Mouse (Mus musculus) regulatory T cell (primary cell): ENCODE measurements around the gene Mettl16.

Experiments used
- in situ Hi-C: fragments of 300-600 bp; cut with MboI, MseI; formaldehyde crosslinking; loops from one replicate; pipeline ENCODE4 v1.15.1; 2025; ENCODE audit warnings: high pct_unique_total_duplicates

Mettl16 gene

DNA sequence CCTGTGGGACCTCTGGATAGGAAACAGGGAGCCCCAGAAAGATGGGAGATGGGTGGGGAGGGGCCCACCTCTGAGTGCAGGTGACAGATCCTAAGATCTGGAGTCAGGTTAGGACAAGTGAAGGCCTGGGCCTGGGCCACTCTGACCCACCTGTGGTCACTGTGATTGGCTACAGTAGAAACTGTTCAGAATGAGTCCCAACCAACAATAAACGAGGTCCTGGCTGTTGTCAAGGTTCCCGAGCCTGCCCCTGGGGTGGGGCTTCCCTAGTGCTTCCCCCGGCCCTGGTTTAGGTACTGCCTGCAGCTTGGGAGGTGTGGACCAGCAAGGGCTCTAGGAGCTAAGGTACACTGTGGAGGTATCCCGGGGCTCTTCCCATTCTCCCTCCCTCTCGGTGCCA, 73.1 kb downstream of the Mettl16 start:
- in situ Hi-C loops, result no loop called here

GRCm38 (mm10) chr11:74845784-74846183, 75.2 kb downstream of the Mettl16 start:
- in situ Hi-C loops, result no loop called here

- in situ Hi-C loops, result no loop called here
Observed at GRCm38 (mm10) chr11:74847919-74848521, 77.4 kb downstream of the Mettl16 start.

- in situ Hi-C loops, result loop anchor here (25.0 kb wide), 1 partner anchor 439 kb away; no protein-coding TSS in a partner anchor
Observed at GRCm38 (mm10) chr11:74850998-74851661, 80.5 kb downstream of the Mettl16 start.

DNA sequence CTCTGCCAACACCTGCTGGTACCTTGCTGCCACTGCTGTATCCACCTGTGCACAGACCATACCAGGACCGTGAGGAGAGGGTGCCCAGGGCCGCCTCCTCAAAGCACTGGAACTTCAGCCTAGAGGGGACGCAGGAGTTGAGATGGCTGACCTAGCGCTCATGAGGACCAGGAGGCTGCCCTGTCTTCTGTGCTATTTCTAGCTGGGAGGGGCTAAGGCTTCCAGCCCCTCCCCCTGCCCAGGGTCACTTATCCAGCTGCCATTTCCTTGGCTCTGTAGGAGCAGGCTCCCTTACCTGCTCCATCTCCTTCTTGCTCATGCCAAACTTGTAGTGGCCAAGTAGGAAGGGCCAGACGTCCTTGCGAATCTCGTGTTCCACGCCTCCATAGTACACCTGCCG, 87.1 kb downstream of the Mettl16 start:
- in situ Hi-C loops, result loop anchor here (5.0 to 25.0 kb wide), 2 partner anchors 45 to 445 kb away; no protein-coding TSS in a partner anchor

- in situ Hi-C loops, result loop anchor here (25.0 kb wide), 1 partner anchor 450 kb away; no protein-coding TSS in a partner anchor
Observed at GRCm38 (mm10) chr11:74862129-74862528, 91.5 kb downstream of the Mettl16 start.

- in situ Hi-C loops, result loop anchor here (25.0 kb wide), 1 partner anchor 451 kb away; no protein-coding TSS in a partner anchor
Observed at GRCm38 (mm10) chr11:74863471-74863870, 92.8 kb downstream of the Mettl16 start.

DNA sequence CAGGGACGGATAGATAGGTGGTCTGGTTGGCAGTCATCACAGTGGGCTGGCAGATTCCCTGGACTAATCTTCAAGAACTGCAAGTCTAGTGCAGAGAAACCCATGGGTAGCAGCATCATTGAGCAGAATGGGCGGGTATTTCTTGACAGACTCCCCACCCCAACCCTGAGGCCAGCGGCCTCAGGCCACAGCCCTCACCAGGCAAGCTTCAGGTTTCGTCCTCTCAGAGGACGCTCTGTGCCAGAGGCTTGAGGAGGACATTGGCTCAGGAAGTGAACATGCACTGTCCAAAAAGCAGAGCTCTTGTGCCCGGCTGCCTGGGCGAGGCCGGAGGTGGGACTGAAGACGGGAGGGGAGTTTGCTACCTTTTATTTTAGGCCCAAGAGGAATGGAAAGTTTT, 93.8 kb downstream of the Mettl16 start:
- in situ Hi-C loops, result loop anchor here (25.0 kb wide), 1 partner anchor 452 kb away; no protein-coding TSS in a partner anchor

DNA sequence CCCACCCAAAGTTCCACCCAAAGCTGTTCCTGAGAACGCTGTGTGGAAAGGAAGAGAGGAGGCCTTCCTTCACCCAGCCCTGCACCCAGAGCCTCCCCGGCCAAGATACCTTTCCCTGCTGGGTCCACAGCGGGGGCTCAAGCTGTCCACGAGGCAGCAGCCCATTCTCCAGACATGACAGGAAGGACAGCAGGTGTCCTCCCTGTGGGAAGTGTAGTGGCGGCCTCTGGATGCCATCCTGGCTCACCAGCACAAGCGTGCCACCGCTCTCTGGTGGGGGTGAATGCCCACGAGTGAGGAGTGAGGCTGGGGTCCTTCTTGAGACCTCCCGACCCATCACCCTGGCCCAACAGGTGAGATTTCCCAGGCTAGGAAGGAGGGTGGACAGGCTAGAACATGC, 94.6 kb downstream of the Mettl16 start:
- in situ Hi-C loops, result loop anchor here (25.0 kb wide), 1 partner anchor 453 kb away; no protein-coding TSS in a partner anchor

DNA sequence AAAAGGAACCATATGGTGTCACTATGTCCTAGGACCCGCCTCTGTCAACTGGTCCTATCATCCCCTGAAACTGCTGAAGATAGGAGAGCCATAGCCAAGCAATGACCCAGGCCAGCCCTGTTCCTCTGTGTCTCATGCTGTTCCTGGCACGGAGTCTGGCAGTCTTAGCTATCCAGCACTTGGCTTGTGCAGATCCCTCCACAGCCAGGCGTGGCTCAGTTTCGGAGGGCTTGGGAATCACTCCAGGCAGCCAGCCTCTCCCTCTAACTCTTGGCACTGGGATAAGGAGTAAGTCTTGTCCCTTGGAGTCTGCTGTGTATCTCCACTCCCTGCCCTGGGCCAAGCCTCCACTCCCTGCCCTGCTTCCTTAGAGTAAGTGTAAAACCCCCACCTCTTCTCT, 96.0 kb downstream of the Mettl16 start:
- in situ Hi-C loops, result loop anchor here (25.0 kb wide), 1 partner anchor 454 kb away; no protein-coding TSS in a partner anchor

GRCm38 (mm10) chr11:74867181-74867580, 96.6 kb downstream of the Mettl16 start:
- in situ Hi-C loops, result loop anchor here (25.0 kb wide), 1 partner anchor 455 kb away; no protein-coding TSS in a partner anchor

DNA sequence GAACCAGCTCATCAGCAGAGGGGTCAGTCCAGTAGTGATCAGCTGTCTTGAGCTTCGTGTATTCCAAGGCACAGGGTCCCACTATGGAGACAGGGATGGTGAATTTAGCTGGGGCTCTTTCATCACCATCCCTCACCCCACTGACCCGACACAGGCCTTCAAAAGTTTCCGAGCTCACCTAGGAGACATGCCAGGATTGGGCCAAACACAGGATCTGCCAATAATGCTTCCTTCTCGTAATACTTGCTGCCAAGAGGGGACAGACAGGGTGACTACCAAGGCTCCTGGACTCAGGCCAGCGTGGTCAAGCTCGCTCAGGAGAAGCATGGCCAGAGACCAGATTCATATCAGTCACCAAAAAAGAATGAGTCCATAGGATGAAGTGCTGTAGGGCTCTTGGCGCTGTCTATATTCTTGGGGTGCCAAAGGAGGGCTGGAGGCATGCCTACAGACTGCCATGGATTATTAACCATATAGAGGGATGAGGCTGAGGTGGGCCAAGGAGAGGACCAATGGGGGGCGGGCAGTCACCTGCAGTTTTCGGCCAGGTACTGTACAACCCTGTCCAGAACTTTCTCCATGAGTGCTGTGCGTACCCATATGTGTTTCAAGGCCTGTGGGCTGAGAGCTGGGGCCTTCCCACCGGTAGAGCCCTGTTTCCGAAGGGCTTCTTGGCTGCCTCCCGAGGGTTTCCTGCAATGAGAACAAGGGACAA, 97.6 kb downstream of the Mettl16 start:
- in situ Hi-C loops, result loop anchor here (25.0 kb wide), 1 partner anchor 456 kb away; no protein-coding TSS in a partner anchor

DNA sequence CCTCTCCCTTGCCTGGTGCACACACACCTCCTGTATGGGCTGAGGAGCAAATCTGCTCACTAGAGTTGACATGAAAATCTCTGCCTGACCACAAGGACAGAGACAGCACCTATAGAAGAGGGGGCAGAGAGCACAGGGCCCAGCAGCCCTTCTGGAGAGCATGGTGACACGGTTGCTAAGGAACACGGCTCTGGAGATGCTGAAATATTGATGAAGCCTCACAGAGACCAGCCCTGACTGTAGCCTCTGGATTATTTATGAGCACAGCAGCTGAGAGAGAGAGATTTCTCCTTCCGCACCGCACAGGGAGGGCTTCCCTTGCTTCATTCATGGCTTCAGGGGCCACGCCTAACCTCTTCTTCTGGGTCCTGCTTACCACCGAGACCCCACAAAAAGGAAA, 99.0 kb downstream of the Mettl16 start:
- in situ Hi-C loops, result loop anchor here (25.0 kb wide), 1 partner anchor 457 kb away; no protein-coding TSS in a partner anchor

GRCm38 (mm10) chr11:74870544-74870943, 99.9 kb downstream of the Mettl16 start:
- in situ Hi-C loops, result loop anchor here (25.0 kb wide), 1 partner anchor 458 kb away; no protein-coding TSS in a partner anchor

DNA sequence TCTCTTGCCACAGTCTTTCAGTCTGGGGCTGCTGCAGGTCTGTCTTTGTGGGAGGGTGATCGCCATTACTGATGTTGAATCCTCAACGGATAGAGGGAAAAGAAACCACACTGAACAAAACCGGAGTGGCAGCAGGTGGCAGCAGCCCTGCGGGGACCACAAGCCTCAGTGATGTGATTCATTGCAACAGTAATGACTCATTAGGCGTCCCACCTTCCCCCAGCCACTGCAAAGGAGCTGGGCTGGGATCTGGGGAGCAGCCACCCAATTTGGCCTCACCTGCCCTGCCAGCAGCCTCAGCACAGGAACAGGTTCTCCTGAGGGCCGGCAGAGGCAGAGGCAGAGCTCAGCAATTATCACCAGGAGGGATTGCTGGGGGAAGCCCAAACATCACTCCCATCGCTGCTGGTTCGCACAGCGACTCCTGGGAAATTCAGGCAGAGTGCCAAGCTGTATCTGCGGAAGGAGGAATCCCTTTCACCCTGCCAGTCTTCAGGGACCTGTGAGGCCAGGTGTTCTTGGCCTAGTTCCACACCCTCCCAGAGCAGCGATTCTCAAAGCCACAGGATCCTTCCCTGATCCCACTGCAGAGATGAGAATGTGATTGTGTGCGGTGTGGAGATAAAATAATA, 100.5 kb downstream of the Mettl16 start:
- in situ Hi-C loops, result loop anchor here (25.0 kb wide), 1 partner anchor 459 kb away; no protein-coding TSS in a partner anchor

DNA sequence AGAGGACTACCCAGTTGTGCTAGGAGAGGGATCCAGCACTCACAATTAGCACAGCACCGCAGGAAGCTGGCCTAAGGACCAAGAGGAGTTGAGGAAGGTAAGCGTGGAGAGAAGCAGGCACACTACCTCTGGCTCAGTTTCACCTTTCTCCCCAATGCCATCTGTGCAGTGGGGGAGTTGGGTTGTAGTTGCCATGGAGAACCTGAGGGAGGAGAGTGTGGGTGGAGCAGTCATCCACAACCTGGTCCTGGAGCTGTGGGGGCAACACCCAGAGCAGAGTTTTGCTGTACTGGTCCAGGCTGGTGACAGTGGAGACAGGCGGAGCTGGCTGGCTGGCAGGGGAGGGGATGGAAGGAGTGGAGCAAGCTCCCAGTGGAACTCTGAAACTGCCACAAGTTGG, 104.0 kb downstream of the Mettl16 start:
- in situ Hi-C loops, result loop anchor here (25.0 kb wide), 1 partner anchor 462 kb away; no protein-coding TSS in a partner anchor

DNA sequence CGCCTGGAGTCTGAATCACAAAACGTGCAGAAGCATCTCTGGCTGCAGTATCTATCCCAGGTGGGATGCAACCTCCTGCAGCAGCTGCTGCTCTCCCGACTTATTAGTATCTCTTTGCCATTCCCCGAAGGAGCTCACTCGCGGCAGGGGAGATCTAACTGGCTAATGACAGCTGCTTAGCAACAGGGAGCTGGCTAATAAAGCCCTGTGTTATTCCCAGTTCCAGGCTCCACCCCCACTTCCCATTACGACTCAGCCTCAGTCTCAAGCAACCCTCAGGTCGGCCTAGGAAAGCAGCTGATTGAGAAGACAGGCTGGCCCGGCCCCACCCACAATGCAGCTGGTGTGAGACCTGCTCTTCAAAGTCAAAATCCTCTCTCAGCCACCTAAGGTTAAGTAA, 106.2 kb downstream of the Mettl16 start:
- in situ Hi-C loops, result no loop called here
